Mouse (Mus musculus): Measurements from ENCODE around the gene Rhcg.

DNA sequence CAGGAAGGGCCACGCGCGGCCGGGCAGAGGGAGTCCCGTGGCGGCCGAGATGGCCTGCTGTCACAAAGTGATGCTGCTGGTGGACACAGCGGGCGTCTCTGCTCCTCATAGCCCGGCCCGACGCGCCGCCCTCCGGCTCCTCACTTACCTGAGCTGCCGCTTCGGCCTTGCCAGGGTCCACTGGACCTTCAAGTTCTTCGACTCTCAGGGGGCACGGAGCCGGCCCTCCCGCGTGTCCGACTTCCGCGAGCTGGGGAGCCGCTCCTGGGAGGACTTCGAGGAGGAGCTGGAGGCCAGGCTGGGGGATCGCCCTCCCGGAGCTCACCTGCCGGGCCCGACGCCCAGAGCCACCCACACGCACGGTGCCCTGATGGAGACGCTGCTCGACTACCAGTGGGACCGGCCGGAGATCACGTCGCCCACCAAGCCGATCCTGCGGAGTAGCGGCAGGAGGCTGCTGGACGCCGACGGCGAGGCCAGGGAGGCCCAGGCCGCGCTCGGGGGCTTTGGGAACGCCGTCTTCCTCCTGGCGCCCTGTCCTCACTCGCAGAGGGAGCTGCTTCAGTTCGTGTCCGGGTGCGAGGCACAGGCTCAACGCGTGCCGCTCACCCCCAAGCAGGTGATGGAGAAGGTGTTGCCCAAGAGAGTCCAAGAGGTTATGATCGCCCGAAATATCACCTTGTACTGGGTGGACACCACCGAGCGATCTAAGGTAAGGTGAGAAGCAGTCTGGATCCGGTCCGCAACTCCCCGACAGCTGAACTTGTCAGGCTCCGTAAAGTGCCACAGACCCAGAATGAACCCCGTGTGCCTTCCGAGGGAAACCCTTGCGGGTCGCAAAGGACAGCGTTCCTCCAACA is 43.1 kb upstream of the Rhcg start:
- TF ChIP-seq TAL1 (IDR thresholded peaks at IDR 0.05; ENCODE audit: low read length) (no peak), GATA1 (IDR thresholded peaks at IDR 0.05; ENCODE audit: low read length) (no peak)

All from erythroblast, embryonic 14.5 days (primary cell).